Mouse (Mus musculus) fibroblast of lung, adult 2 months (primary cell): ENCODE data around the gene Pcif1.
A peak's percentile ranks its signal among the peaks of the same experiment; 100 is the strongest.
"Not testable (repeated sequence)": the region's sequence is repeated elsewhere in the genome, so short reads cannot be mapped to it uniquely, and the experiment has no call there.

ENCODE experiments used
- DNase-seq: peaks from one replicate; pipeline ENCODE4 v3.0.0-alpha.2; 2011; ENCODE audit warnings: low read depth

Pcif1 gene

GRCm38 (mm10) chr2:164879228-164879567, at the start of gene Pcif1:
Pcif1 (plus strand) TSS chr2:164879304.
- DNase-seq = no peak

- no peak for DNase-seq
Measured at GRCm38 (mm10) chr2:164831029-164831428, 48.1 kb upstream of the Pcif1 start.

GRCm38 (mm10) chr2:164832032-164832747, 46.9 kb upstream of the Pcif1 start:
- no peak for DNase-seq

GRCm38 (mm10) chr2:164832748-164833301, 46.3 kb upstream of the Pcif1 start, which contains the start of gene Ctsa:
Ctsa (plus strand) TSS chr2:164832873.
- peak; percentile 30 for DNase-seq

GRCm38 (mm10) chr2:164833314-164833959, 45.7 kb upstream of the Pcif1 start, which contains the start of gene Neurl2:
Neurl2 (minus strand) TSS chr2:164833456.
- DNase-seq = peak; percentile 87

DNA sequence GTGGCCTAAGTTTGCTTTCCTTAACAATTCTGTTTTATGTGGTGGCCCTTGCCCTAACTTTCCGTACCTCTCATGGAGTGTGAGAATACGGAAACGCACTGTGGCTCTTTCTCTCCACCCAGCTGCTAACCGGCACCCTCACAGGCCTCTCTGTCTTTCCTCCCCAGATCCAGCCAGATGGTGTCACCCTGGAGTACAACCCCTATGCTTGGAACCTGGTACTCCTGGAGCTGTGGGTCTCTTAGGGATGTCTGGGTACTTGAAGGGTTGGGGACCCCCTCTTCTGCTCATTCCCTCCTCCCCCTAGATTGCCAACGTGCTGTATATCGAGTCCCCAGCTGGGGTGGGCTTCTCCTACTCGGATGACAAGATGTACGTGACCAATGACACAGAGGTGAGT, 44.6 kb upstream of the Pcif1 start:
- no peak for DNase-seq

DNA sequence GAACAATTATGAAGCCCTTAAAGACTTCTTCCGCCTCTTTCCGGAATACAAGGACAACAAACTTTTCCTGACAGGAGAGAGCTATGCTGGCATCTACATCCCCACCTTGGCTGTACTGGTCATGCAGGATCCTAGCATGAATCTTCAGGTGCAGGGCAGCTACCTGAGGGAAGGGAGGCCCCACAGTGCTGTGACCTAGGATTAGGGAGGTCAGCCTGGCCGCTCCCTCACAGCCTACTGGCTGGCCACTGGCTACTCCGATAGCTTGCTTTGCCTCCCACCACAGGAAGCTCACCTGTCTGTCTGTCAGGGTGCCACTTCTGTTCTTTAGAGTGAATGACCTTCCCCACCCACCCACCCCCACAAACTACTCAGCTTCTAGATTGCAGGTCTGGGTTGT, 43.9 kb upstream of the Pcif1 start:
- no peak for DNase-seq

GRCm38 (mm10) chr2:164845782-164846181, 33.3 kb upstream of the Pcif1 start:
- DNase-seq = no peak

DNA sequence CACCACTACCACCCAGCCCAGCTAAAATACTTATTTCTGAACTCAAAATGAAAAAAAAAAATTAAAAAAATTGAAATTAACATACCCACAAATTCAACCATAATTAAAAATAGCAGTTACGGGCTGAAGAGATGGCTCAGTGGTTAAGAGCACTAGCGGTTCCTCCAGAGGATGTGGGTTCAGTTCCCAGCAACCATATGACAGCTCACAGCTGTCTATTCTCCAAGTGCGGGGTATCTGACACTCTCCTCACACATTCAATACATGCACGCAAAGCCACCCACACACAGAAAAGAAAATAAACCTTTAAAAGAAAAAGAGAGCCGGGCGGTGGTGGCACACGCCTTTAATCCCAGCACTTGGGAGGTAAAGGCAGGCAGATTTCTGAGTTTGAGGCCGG, 29.0 kb upstream of the Pcif1 start:
- DNase-seq = no peak

DNA sequence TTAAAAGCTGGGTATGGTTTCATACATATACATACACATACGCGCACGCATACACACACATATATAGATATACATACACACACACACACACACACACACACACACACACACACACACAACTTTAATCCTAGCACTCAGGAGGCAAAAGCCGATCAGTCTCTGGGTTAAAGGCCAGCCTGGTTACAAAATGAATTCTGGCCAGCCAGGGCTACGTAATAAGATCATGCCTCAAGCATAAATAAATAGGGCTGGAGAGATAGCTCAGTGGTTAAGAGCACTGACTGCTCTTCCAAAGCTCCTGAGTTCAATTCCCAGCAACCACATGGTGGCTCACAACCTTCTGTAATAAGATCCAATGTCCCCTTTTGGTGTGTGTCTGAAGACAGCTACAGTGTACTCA, 23.5 kb upstream of the Pcif1 start:
- not testable (repeated sequence) for DNase-seq

GRCm38 (mm10) chr2:164856309-164857100, 22.6 kb upstream of the Pcif1 start:
- DNase-seq = no peak

- no peak for DNase-seq
Measured at GRCm38 (mm10) chr2:164857101-164857821, 21.8 kb upstream of the Pcif1 start, which contains the start of gene Pltp. Pltp (minus strand) TSS chr2:164857711.

DNA sequence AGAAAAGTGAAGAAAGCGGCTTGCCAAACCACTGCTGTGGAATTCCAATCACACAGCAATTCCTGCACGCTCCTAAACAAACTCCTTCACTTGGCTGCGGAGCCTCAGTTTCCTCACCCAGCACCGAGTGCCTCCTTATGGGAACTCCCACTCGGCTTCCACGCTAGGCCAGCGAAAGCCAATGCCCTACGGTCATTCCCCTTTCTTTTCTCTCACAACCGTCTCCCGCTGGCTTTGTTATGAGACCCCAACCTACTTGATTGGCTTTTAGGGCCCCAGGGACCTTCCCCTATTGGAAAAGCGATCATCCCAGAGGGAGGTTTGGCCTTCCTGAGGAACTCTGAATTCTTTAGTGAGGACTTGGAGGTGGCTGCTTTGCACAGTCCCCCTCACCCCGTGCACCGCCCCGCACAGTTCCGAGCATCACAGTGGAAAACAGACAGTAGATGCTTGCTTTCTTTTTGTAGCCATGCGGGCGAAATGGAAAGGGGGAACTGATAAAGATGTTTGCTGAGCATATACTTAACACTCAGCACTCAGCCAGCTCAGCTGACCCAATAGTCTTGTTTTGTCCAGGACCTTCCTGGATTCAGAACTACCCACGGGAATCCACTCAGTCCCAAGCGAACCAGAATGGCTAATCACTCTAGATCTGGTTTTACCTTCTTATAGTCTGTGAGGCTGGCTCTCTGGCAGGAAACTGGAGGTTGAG, 21.1 kb upstream of the Pcif1 start:
- no peak for DNase-seq

- no peak for DNase-seq
Measured at GRCm38 (mm10) chr2:164859155-164859554, 19.9 kb upstream of the Pcif1 start.

- no peak for DNase-seq
Measured at GRCm38 (mm10) chr2:164859640-164860432, 19.3 kb upstream of the Pcif1 start.

DNA sequence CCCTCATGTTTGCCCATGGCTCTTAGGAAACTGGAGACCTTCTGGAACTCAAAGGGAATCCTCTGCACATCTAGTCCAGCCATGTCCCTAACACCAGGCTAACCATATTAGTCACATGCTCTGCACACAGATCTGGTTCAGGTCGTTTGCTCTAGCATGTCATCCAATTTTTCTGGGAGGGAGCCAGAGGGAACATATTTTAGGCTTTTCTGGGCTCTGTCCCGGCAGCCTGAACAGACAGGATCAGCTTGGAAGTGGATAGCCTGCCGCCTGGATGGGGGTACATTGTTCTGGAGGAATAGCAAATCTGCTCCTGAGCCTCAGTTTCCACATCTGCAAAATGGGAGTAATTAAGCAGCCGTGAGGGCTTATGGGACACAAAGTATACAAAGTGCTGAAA, 18.0 kb upstream of the Pcif1 start:
- no peak for DNase-seq

- no peak for DNase-seq
Measured at GRCm38 (mm10) chr2:164862179-164862861, 16.8 kb upstream of the Pcif1 start.

GRCm38 (mm10) chr2:164863411-164863810, 15.7 kb upstream of the Pcif1 start:
- not testable (repeated sequence) for DNase-seq

- DNase-seq = no peak
Measured at GRCm38 (mm10) chr2:164864593-164864992, 14.5 kb upstream of the Pcif1 start.
